Mouse (Mus musculus): ENCODE results near the gene Hsd11b1. TPM values are rescaled to one million over a fixed set of nuclear protein-coding genes. Genes with fewer than 3 reads are reported as not detected.

Gene Hsd11b1
- total RNA-seq (2021), result 100 to 1,000 TPM in 1 of 2 experiments, 10 to 100 TPM in 1; 47.9 to 110 TPM
- long read RNA-seq, experiment 1, transcript Hsd11b1-201 (6 exons, 1,623 nt), result major isoform, 152 of 198 reads
- long read RNA-seq, experiment 1, transcript Hsd11b1-205 (7 exons, 1,355 nt), result minor isoform, 14 of 198 reads
- long read RNA-seq, experiment 1, partial matches to known transcripts, result 25 of 198 reads
- long read RNA-seq, experiment 1, other reads (novel, unspliced or antisense), result 4 of 198 reads
- long read RNA-seq, experiment 2, transcript Hsd11b1-201 (6 exons, 1,623 nt), result minor isoform, 8 of 24 reads
- long read RNA-seq, experiment 2, transcript Hsd11b1-205 (7 exons, 1,355 nt), result major isoform, 10 of 24 reads
- long read RNA-seq, experiment 2, partial matches to known transcripts, result 2 of 24 reads
- long read RNA-seq, experiment 2, other reads (novel, unspliced or antisense), result 3 of 24 reads

DNA sequence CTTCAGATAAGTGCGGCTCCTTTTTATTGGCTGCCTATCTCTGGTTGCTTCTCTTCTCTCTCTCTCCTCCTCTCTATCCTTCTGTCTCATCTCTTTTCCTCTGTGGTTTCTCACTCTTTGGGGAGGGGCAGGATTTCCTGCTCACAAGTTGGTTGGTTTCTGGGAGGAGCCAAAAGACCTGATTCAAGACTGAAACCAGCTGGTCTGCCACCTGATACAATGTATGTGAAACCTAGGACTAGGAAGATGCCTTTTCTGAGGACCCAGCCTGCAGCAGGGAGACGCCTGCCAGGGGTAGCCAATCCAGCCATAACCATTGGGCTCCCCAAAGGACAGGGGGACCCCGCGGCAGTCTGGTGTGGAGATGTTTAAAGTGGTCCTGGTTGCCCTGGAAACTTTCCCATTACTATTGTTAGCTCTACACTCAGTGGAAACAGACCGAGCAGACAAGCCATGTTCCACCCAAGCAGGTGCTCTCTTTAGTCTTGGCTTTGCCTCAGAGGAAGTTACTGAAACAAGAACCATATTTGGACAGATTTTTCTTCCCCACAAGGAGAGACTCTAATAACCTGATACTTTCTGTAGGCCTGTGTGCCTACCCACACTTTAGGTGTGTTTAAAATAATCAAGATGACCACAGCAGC lies at the start of gene Hsd11b1:
TSS of gene Hsd11b1 (minus strand) at position 121 of the 644 bp plus-strand sequence.
- DNase-seq, result no peak

DNA sequence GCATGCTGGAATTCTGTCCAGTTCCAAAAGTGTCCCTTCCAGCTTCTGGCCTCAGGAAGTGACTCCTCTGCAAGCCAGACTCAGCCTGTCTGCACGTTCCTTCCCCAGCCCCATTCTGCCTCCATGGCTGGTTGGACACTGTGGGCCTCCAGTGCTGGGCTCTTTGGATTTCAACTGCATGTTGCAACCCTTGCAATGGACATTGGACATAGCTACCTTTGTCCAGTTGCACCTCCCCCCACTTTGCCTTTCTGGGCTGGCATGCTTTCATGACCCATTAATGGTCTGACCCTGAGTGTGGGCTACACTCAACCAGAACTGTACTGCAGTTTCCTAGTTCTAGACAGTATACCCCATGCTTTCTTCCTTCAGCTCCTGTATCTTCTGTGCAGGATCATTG lies 47.7 kb upstream of the Hsd11b1 start:
- peak; percentile 61 for DNase-seq

DNA sequence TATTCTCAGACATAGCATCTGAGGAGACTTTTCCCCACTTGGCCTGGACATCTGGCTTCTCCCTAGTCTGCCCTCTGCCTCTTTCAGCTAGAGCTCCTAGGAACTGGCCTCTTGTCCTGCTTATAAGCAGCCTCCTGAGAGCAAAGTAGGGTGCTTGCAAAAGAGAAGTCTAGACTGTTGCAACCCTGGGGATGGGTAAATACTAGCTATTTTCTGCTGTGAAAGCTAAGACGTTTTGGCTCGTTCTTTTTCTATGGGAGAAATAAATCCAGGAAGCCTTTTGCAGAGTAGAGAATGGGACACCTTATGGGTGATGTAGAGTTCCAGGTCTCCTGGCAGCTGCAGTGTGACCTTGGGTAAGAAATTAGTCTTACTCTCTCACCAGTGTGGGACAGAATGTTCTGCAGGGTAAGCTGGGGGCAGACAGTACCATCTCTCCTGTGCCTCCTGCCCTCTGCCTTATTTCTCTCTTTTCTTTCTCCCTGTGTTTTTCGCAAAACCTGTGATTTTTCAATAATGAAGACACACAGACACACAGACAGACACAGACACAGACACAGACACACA lies 46.7 kb upstream of the Hsd11b1 start:
- peak; percentile 49 for DNase-seq

DNA sequence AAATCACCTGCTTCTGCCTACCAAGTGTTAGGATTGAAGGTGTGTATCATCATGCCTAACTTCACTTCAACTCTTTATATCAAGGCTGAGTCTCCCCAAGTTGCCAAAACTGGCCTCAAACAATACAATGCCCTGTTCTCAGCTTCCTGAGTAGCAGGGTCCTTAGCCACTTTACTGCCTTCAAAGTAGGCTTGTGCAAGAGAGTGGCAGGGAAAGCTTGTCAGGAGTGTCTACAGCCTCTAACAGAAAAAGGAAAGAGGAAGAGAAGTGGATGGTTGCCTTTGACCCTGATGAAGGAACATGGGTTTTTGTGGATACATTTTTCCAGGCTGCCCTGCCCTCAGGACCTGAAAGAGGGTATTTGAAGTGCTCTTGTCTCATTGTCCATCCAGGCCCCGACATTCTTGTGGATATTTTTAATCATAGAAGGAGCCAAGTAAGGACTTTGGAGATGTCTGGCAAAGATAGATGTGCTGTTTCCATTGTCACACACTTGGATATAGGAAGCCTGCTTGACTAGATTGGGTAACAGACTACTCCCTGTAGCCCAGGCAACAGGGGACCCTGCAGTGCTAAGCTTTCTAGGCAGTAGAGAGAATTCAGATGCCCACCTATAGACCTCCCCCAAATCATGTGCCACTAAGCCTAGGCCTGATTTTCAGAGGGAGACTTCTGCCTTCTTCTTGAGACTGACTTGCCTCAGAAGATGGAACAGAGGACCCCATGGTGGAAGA lies 46.1 kb upstream of the Hsd11b1 start:
- DNase-seq, result no peak

DNA sequence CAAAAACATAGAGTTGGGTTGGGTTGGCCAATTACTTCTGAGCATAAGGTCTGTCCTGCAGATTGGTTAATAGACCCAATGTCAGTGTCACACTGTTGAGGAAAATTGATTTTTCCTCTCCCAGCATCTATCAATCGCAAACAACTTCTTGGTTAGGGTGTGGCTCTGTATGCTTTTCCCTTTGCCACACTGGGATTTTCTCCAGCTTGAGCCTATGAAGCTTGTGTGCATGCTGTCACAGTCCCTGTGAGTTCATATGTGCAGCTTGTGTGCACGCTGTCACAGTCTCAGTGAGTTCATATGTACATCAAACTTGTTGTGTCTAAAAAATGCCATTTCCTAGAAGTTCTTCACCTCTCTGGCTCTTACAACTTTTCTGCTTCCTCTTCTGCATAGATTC lies 43.0 kb upstream of the Hsd11b1 start:
- no peak for DNase-seq

DNA sequence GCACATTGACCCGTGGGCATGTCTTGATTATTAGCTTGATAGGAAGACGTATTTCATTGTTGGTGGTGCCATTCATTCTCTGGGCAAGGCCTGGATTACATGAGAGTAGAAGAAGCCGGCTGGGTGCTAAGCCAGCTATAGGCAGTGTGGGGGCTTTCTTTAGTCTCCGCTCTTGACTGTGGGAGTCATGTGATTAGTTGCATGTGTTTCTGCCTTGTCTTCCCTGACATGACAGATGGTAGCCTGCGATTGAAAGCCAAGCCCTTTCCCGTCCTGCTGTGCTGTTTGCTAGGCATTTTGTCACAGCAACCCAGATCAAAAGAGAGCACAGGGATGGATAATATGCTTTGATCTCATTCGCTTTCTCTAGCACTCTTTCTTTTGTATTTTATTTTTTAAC lies 41.5 kb upstream of the Hsd11b1 start:
- no peak for DNase-seq

DNA sequence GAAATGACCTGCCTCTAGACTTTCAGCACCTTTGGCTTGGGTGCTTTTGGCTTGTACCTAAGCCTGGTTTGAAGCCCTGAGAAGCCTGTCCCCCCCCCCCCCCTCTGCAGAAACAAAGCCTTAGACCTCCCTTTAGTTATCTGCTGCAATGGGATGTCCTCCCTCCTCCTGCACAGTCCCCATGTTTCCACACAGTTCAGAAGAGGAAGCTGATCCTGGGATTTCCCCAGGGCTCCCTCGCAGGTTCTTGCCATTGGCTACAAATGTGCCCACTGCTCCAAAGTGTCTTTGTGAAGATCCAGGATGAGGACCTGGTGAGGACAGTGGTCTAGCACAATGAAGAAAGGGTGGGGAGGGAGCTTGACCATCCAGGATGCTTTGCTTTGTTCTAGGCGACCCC lies 39.2 kb upstream of the Hsd11b1 start:
- DNase-seq, result no peak

DNA sequence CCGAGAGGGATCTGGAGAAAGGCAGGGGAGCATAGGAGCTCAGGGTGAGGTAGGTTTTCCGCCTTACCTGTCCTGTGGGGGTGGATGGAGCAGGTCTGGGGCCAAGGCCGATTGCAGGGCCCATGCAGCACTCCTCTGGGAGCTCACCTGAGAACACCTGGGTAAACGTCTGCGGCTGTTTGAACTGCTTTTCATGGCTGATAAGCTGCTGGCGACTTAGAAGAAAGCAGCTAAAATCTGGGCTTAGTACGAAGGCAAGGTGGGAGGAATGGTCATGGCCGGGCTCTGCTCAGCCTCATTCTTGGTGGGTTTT lies 38.2 kb upstream of the Hsd11b1 start:
- no peak for DNase-seq

DNA sequence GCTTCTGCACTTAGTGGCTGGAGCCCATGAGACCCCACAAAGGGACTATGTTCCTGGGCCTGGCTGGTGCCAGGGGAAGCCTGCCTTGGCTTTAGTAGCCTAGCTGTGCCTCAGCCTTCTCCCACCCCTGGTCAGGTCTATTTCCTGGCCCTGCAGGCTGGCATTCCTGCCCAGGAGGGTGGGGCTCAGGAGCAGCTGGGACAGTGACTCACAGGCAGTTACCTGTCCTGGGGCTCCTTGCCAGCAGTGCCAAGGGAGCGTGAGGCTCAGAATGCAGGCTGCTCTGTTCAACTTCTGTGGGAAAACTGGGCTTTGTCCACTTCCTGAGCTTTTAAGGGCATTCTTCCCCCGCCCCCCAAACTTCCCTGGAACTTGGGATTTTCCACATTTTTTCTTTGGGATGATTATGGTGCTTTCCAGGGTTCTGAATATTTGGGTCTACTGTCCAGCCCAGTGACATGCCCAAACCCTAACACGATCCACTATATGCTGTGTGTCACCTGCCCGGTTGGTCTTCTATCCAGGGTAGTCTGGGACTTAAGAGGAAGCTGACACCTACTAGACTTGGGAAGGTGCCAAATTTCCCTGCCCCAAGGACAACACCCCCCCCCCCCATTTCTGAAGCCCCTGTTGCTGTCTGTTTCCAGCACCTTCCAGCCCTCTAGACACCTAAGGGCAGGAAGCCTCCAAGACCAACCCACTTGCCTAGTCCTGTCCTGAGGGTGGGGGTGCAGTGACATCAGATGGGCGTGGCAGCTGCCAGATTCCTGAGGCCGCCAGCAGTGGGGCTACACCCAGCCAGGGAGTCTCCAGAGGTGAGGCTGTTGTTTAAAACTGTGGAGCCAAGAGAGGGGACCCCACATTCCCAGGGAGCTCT lies 37.6 kb upstream of the Hsd11b1 start:
- no peak for DNase-seq

DNA sequence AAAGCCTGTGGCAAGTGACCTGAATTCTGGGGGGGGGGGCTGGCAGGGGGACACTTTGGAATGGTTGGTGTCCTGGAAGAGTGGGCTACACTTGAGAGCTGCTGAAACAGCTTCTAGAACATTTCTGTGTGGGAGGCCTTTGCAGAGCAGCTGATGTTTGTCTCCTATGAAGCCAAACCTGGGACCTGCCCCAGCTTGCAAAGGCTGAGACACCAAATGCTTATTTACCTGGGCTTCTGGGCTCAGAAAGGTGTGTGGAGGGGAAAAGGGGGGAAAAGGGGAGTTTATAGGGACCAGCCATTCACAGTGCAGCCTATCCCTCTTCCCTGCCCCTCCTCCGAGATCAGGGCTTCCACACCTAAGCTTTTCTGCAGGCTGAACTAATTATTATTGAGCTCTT lies 36.1 kb upstream of the Hsd11b1 start:
- no peak for DNase-seq

DNA sequence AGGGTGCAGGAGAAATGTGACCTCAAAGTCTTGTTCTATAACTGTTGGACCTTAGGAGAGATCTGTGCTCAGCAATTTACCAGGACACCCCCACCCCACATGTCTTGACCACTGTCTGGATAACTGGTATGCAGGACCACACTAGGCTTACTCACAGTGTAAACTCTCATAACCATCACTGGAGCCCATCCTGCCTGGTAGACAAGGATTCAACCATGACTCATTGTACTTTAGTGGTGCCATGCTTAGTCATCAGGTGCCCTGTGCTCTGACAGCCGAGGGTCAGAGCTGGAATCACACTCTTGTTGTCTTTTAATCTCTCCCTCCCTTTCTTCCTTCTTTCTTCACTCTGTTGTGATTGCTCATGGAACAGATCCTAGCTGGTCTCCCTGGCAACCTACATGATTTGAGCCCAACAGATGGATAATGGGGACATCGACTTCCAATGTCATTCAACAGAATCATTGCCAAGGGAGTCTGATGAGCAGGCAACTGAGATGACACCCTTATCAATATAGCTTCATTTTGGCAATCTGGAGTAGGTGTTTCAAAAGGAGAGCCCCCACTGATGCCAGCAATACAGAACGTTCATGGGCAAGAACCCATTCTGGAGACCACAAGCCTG lies 34.4 kb upstream of the Hsd11b1 start:
- no peak for DNase-seq

DNA sequence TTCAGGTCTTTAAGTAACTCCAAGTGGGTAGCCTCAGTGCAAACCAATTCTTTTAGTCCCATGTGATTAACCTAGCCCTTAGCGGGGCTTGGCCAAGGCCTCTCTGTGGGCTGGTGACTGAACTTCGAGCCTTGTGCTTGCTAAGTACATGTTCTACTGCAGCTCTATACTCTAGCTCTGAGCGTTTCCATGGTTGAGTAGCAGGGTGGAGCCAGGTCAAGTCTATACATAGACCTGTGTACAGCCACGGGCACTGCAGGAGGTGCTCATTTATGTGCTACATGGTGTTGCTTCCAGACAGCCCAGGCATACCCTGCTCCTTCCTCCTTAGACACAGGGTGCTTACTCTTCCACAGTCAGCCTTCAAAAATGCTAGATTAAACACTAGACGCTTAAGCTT lies 32.0 kb upstream of the Hsd11b1 start:
- DNase-seq, result no peak

DNA sequence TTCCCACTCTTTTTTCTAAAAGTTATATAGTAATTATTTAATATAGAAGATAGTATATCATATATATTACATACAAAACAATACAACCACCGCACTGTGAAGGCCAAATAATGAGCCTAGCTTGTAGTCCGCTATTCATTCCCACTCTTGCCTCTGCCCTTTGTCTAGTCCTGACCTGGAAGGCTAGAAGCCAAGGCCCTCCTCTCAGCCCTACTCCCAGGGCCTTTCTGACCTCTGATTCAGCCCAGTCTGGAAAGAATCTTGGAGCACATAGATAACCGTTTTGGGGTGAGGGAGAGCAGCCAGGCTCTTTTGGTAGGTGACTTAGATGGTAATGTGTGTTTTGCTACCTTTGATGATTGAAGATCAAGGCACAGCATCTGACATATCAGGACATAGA lies 30.1 kb upstream of the Hsd11b1 start:
- peak; percentile 56 for DNase-seq

DNA sequence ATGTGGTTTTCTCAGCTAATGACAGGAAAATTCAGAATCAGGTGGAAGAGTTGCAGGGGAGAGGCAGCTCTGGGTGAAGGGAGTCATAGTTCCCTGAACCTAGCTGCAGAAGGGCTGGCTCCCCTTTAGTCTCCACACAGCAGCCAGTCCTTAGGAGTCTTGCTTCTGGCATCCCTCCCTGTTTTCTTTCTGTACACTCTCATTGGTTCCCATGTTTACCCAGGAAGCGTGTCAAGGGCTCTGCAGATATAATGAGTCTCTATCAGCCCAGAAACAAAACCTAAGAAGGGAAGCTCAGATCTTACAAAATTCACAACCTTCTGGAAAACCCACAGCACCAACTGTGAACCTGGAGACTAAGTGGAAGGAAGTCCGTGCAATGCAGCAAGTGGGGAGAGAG lies 29.2 kb upstream of the Hsd11b1 start:
- peak; percentile 15 for DNase-seq

DNA sequence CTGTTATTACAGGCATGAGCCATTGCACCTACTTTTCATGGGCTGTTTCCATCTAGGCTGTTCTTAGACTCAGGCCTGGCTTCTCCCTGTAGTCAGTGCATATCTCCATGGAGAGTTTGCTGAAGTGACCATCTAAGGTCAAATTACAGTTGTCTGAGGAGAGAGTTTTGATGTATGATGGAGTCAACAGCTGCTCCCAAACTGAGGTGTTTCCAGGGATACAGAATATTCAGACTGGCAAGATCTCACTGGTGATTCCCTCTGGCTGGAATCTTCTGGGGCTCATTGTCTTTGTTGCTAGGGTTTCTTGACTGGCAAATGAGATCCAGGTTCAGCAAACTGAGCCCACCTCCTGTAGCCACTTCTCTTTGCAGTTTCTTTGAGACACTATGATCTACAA lies 26.8 kb upstream of the Hsd11b1 start:
- DNase-seq, result no peak

DNA sequence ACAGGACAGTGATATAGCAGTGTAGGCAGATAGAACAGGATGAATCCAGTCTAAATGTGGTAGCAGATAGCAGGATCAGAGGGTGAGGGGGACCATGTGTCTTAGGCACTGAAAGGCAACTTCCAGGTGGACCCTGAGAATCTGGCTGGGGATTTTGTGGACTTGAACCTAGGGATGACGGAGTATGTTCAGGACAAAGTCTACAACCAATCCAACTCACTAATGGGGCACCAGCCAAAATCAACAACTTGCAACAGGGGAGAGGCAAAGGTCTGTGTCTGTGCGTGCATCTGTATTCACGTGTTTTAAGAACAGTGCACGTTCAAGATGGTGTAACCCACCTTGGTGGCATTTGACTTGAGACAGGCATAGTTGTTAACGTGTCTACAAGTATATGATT lies 26.0 kb upstream of the Hsd11b1 start:
- DNase-seq, result no peak

DNA sequence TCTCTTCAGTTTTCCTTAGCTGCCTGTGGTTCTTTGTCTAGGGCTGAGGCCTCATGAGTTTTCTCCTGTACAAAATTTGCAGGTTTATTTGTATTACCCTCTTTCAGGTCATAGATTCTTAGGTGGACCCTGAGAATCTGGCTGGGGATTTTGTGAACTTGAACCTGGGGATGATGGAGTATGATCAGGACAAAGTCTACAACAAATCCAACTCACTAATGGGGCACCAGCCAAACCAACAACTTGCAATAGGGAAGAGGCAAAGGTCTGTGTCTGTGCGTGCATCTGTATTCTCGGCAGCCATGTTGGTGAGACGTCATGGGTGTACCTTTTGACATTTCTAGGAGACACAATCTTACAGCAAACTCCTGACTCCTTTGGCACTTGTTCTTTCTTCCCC lies 25.2 kb upstream of the Hsd11b1 start:
- no peak for DNase-seq

DNA sequence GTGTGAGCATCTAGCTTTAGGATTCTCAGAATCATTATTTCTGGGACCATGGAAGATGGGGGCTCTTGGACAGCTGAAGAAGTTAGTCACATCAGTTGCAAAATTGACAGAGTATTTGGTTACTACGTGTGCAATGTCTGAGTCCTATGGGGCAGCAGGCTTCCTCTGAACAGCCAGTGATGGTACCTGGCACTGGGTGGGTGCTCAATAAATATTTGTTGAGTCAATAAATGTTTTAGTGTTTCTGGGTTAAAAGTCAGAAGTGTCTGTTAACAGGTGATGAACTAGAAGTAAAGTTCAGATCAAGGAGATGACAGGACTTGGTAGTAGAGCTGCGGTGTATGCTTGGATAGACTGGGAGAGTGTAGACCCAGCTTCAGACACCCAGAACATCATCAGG lies 23.7 kb upstream of the Hsd11b1 start:
- DNase-seq, result no peak

DNA sequence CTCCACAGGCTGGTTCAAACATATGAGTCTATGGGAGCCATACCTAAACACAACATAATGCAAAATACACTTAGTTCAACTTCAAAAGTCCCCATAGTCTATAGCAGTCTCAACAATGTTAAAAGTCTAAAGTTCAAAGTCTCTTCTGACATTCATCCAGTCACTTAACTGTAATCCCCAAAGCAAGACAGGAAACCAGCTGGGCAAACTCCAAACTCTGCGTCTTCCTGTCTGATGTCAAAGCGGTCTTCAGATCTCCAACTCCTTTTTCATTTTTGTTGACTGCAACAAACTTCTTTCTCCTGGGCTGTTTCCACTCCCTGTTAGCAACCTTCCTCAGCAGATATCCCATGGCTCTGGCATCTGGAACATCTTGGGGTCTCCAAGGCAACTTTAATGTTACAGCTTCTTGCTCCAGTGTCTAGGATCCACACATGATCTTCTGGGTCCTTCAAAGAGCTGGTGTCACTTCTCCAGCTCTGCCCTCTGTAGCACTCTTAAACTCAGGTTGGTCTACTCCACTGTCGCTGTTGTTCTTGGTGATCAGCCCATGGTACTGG lies 22.0 kb upstream of the Hsd11b1 start:
- DNase-seq, result peak; percentile 34

DNA sequence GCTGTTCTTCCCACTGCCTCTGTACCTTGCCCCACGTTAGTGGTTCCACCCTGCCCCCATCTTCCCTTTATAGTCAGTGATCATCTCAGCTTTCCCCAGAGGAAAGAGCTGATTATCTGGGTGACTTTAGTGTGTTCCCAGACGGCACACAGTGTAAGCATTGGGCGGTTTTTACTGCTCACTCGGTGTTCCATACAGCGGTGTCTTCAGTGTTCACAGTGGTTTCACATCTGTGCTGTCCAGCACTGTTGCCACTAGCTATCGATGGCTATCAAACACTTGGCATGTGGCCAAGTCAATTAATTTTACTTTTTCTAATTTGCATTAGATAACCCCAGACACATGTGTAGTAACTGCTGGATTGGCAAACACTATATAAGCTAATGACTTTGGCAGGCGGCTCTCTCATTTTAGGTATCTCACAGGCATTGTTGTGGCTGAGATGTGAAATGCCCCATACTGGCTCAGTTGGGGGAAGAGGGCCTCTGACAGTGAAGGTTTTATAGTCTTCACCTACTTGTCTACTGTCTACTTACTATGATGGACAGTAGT lies 20.4 kb upstream of the Hsd11b1 start:
- no peak for DNase-seq

DNA sequence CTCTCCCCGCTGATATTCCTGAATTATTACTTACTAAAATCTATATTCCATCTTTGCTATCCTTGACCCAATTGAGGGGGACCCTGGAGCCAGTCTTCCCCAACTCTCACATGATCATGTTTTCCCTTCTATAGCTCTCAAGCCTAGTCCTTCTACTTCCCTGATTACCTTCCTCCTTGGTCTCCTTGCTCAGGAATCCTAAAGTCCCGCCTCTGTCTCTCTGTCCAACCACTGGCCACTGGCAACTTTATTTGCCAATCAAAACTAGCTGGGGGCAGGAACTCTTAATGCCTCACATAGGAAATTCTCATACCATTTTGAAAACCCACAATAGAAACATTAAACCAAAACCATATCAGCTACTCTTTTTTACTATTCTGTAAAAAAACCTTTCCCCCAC lies 17.5 kb upstream of the Hsd11b1 start:
- no peak for DNase-seq
